Mouse (Mus musculus): ENCODE measurements around the gene Cope. TPM values are rescaled to one million over a fixed set of nuclear protein-coding genes. Genes with fewer than 3 reads are reported as not detected.

The Cope gene
- polyA plus RNA-seq, 1 experiment from 2014 or later, result 341 TPM

- H3K36me3 ChIP-seq (ENCODE audit: control insufficient read depth, insufficient read depth, low read length), result peaks cover 48% of the 10 kb centered on the region
Observed at GRCm38 (mm10) chr8:70343696-70344095, 41.4 kb downstream of the Cope start.

GRCm38 (mm10) chr8:70344279-70344678 is 42.0 kb downstream of the Cope start:
- H3K36me3 ChIP-seq (ENCODE audit: control insufficient read depth, insufficient read depth, low read length), result peaks cover 42% of the 10 kb centered on the region
- no peak for ATAC-seq (ENCODE audit: insufficient number of reproducible peaks, insufficient read depth, low FRiP score, low read depth)

More at GRCm38 (mm10) chr8:70343696-70344095, 41.4 kb downstream of the Cope start:
- H3K4me2 ChIP-seq (replicated peaks; ENCODE audit: low read depth, low read length), result no peak overlapping the region
- H3K27me3 ChIP-seq (ENCODE audit: control insufficient read depth, insufficient read depth, low read length), result no peaks in the 10 kb centered on the region
- H3K4me3 ChIP-seq (ENCODE audit: low read depth, low read length), result no peak overlapping the region
- H3K27ac ChIP-seq (ENCODE audit: low read length), result no peak overlapping the region
- H3K9me3 ChIP-seq (ENCODE audit: control insufficient read depth, low read depth, low read length), result no peaks in the 10 kb centered on the region
- WGBS, result 53% methylated on average over 6 of the region's 6 CpGs
- H3K9ac ChIP-seq (replicated peaks; ENCODE audit: low read depth, low read length), result no peak overlapping the region
- no peak for ATAC-seq (ENCODE audit: insufficient number of reproducible peaks, insufficient read depth, low FRiP score, low read depth)
- H3K4me1 ChIP-seq (ENCODE audit: control insufficient read depth, insufficient read depth, low read length), result no peaks in the 10 kb centered on the region

GRCm38 (mm10) chr8:70347443-70347842 is 45.1 kb downstream of the Cope start:
- H3K36me3 ChIP-seq (ENCODE audit: control insufficient read depth, insufficient read depth, low read length), result peaks cover 19% of the 10 kb centered on the region
- no peak overlapping the region for H3K4me3 ChIP-seq (ENCODE audit: low read depth, low read length)
- WGBS, result 82% methylated on average over 4 of the region's 4 CpGs
- peaks cover 21% of the 10 kb centered on the region for H3K4me1 ChIP-seq (ENCODE audit: control insufficient read depth, insufficient read depth, low read length)
- no peak overlapping the region for H3K9ac ChIP-seq (replicated peaks; ENCODE audit: low read depth, low read length)
- no peaks in the 10 kb centered on the region for H3K27me3 ChIP-seq (ENCODE audit: control insufficient read depth, insufficient read depth, low read length)
- no peak overlapping the region for H3K4me2 ChIP-seq (replicated peaks; ENCODE audit: low read depth, low read length)
- no peaks in the 10 kb centered on the region for H3K9me3 ChIP-seq (ENCODE audit: control insufficient read depth, low read depth, low read length)
- H3K27ac ChIP-seq (ENCODE audit: low read length), result no peak overlapping the region
- ATAC-seq (ENCODE audit: insufficient number of reproducible peaks, insufficient read depth, low FRiP score, low read depth), result no peak

More at GRCm38 (mm10) chr8:70344279-70344678, 42.0 kb downstream of the Cope start:
- WGBS, result 87% methylated on average over 2 of the region's 2 CpGs
- H3K27ac ChIP-seq (ENCODE audit: low read length), result no peak overlapping the region
- no peaks in the 10 kb centered on the region for H3K27me3 ChIP-seq (ENCODE audit: control insufficient read depth, insufficient read depth, low read length)
- no peak overlapping the region for H3K4me3 ChIP-seq (ENCODE audit: low read depth, low read length)
- H3K4me1 ChIP-seq (ENCODE audit: control insufficient read depth, insufficient read depth, low read length), result no peaks in the 10 kb centered on the region
- no peak overlapping the region for H3K9ac ChIP-seq (replicated peaks; ENCODE audit: low read depth, low read length)
- H3K4me2 ChIP-seq (replicated peaks; ENCODE audit: low read depth, low read length), result no peak overlapping the region
- H3K9me3 ChIP-seq (ENCODE audit: control insufficient read depth, low read depth, low read length), result no peaks in the 10 kb centered on the region

- no peaks in the 10 kb centered on the region for H3K9me3 ChIP-seq (ENCODE audit: control insufficient read depth, low read depth, low read length)
- H3K4me3 ChIP-seq (ENCODE audit: low read depth, low read length), result no peak overlapping the region
- H3K4me1 ChIP-seq (ENCODE audit: control insufficient read depth, insufficient read depth, low read length), result peaks cover 21% of the 10 kb centered on the region
- 77% methylated on average over 1 of the region's 1 CpGs for WGBS
- H3K27ac ChIP-seq (ENCODE audit: low read length), result no peak overlapping the region
- no peaks in the 10 kb centered on the region for H3K27me3 ChIP-seq (ENCODE audit: control insufficient read depth, insufficient read depth, low read length)
- H3K4me2 ChIP-seq (replicated peaks; ENCODE audit: low read depth, low read length), result no peak overlapping the region
- peaks cover 16% of the 10 kb centered on the region for H3K36me3 ChIP-seq (ENCODE audit: control insufficient read depth, insufficient read depth, low read length)
- no peak for ATAC-seq (ENCODE audit: insufficient number of reproducible peaks, insufficient read depth, low FRiP score, low read depth)
- H3K9ac ChIP-seq (replicated peaks; ENCODE audit: low read depth, low read length), result no peak overlapping the region
Observed at GRCm38 (mm10) chr8:70347860-70348420, 45.6 kb downstream of the Cope start.

GRCm38 (mm10) chr8:70351035-70351999 is 49.0 kb downstream of the Cope start:
- H3K27ac ChIP-seq (ENCODE audit: low read length), result peak overlapping the region; percentile 15; the same call in 1 of the 2 replicates
- H3K9me3 ChIP-seq (ENCODE audit: control insufficient read depth, low read depth, low read length), result no peaks in the 10 kb centered on the region
- H3K4me3 ChIP-seq (ENCODE audit: low read depth, low read length), result peak overlapping the region; percentile 95
- H3K4me1 ChIP-seq (ENCODE audit: control insufficient read depth, insufficient read depth, low read length), result peaks cover 27% of the 10 kb centered on the region
- H3K4me2 ChIP-seq (replicated peaks; ENCODE audit: low read depth, low read length), result peak overlapping the region; percentile 100
- ATAC-seq (ENCODE audit: insufficient number of reproducible peaks, insufficient read depth, low FRiP score, low read depth), result no peak
- peaks cover 10% of the 10 kb centered on the region; the same call in 1 of the 2 replicates for H3K36me3 ChIP-seq (ENCODE audit: control insufficient read depth, insufficient read depth, low read length)
- no peaks in the 10 kb centered on the region for H3K27me3 ChIP-seq (ENCODE audit: control insufficient read depth, insufficient read depth, low read length)
- H3K9ac ChIP-seq (replicated peaks; ENCODE audit: low read depth, low read length), result peak overlapping the region; percentile 81
- 38% methylated on average over 15 of the region's 15 CpGs for WGBS

GRCm38 (mm10) chr8:70352000-70352384 is 49.7 kb downstream of the Cope start:
- ATAC-seq (ENCODE audit: insufficient number of reproducible peaks, insufficient read depth, low FRiP score, low read depth), result no peak
- H3K27me3 ChIP-seq (ENCODE audit: control insufficient read depth, insufficient read depth, low read length), result no peaks in the 10 kb centered on the region
- peaks cover 27% of the 10 kb centered on the region for H3K4me1 ChIP-seq (ENCODE audit: control insufficient read depth, insufficient read depth, low read length)
- WGBS, result 13% methylated on average over 3 of the region's 3 CpGs
- H3K27ac ChIP-seq (ENCODE audit: low read length), result 0 out of 2 replicates have a peak overlapping the region, but pooled peaks have one; percentile 15
- peak overlapping the region; percentile 95 for H3K4me3 ChIP-seq (ENCODE audit: low read depth, low read length)
- H3K36me3 ChIP-seq (ENCODE audit: control insufficient read depth, insufficient read depth, low read length), result peaks cover 6% of the 10 kb centered on the region; the same call in 1 of the 2 replicates
- H3K4me2 ChIP-seq (replicated peaks; ENCODE audit: low read depth, low read length), result peak overlapping the region; percentile 100
- peak overlapping the region; percentile 81 for H3K9ac ChIP-seq (replicated peaks; ENCODE audit: low read depth, low read length)
- no peaks in the 10 kb centered on the region for H3K9me3 ChIP-seq (ENCODE audit: control insufficient read depth, low read depth, low read length)

GRCm38 (mm10) chr8:70352657-70353151 is 50.4 kb downstream of the Cope start:
- Histone ChIP-seq H3K27me3 (ENCODE audit: control insufficient read depth, insufficient read depth, low read length) (no peaks in the 10 kb centered on the region), H3K27ac (ENCODE audit: low read length) (peak overlapping the region; percentile 89), H3K4me1 (ENCODE audit: control insufficient read depth, insufficient read depth, low read length) (peaks cover 27% of the 10 kb centered on the region), H3K4me3 (ENCODE audit: low read depth, low read length) (peak overlapping the region; percentile 95), H3K4me2 (replicated peaks; ENCODE audit: low read depth, low read length) (peak overlapping the region; percentile 100), H3K9me3 (ENCODE audit: control insufficient read depth, low read depth, low read length) (no peaks in the 10 kb centered on the region), H3K36me3 (ENCODE audit: control insufficient read depth, insufficient read depth, low read length) (peaks cover 6% of the 10 kb centered on the region; the same call in 1 of the 2 replicates), H3K9ac (replicated peaks; ENCODE audit: low read depth, low read length) (peak overlapping the region; percentile 81)
- WGBS, result under 1% methylated on average over 58 of the region's 64 CpGs
- ATAC-seq (ENCODE audit: insufficient number of reproducible peaks, insufficient read depth, low FRiP score, low read depth), result peak; percentile 40

GRCm38 (mm10) chr8:70353194-70353817 is 51.0 kb downstream of the Cope start, which contains the start of gene Upf1:
TSS of gene Upf1 (minus strand) at chr8:70353278.
- ATAC-seq (ENCODE audit: insufficient number of reproducible peaks, insufficient read depth, low FRiP score, low read depth), result peak; percentile 89

More at GRCm38 (mm10) chr8:70353194-70353817, 51.0 kb downstream of the Cope start, which contains the start of gene Upf1:
- Histone ChIP-seq H3K4me3 (ENCODE audit: low read depth, low read length) (peak within 1 kb of the TSS; percentile 95), H3K9ac (replicated peaks; ENCODE audit: low read depth, low read length) (peak within 1 kb of the TSS; percentile 81), H3K27me3 (ENCODE audit: control insufficient read depth, insufficient read depth, low read length) (no peaks in the 10 kb centered on the region), H3K9me3 (ENCODE audit: control insufficient read depth, low read depth, low read length) (no peaks in the 10 kb centered on the region), H3K4me1 (ENCODE audit: control insufficient read depth, insufficient read depth, low read length) (peaks cover 27% of the 10 kb centered on the region), H3K4me2 (replicated peaks; ENCODE audit: low read depth, low read length) (peak within 1 kb of the TSS; percentile 100), H3K36me3 (ENCODE audit: control insufficient read depth, insufficient read depth, low read length) (peaks cover 6% of the 10 kb centered on the region; the same call in 1 of the 2 replicates), H3K27ac (ENCODE audit: low read length) (peak within 1 kb of the TSS; percentile 89)
- 0% methylated on average over 55 of the region's 69 CpGs for WGBS

All from stomach, embryonic 14.5 days (tissue).